Mouse (Mus musculus) heart, postnatal 0 days (tissue): ENCODE results near the gene Mrpl45.

Source experiments
- CTCF ChIP-seq: IDR thresholded peaks from 2 replicates; pipeline ENCODE4 v1.5.1; 2016; ENCODE audit warnings: antibody characterized with exemption, control low read depth, low read depth
- EP300 ChIP-seq: IDR thresholded peaks from 2 replicates; pipeline ENCODE4 v1.6.1; 2016; ENCODE audit warnings: antibody characterized with exemption, low read depth

- TF ChIP-seq CTCF (no peak), EP300 (no peak)
These were observed 21.3 kb downstream of the Mrpl45 start for GRCm38 (mm10) chr11:97336751-97337345.
